Mouse (Mus musculus) lung, postnatal 0 days (tissue): ENCODE results near the gene Stk19. TPM values are rescaled to one million over a fixed set of nuclear protein-coding genes. Genes with fewer than 3 reads are reported as not detected.
"Not testable (repeated sequence)": the region's sequence is repeated elsewhere in the genome, so short reads cannot be mapped to it uniquely, and the experiment has no call there.

Experiments
- ATAC-seq: fragments of 200-750 bp; cut with Nextera tagmentation; 2 replicates; pipeline ENCODE4 v1.8.0; 2017; ENCODE audit warnings: moderate library complexity
- DNase-seq: peaks from one replicate; pipeline ENCODE4 v3.0.0-alpha.2; 2016; ENCODE audit warnings: low spot score
- H3K27ac ChIP-seq: fragments of 300-500 bp; sonication (generic); 2 replicates; pipeline ENCODE4 v1.5.1; 2014; ENCODE audit warnings: antibody characterized with exemption, mild to moderate bottlenecking, low read length, mixed read lengths
- H3K27me3 ChIP-seq: fragments of 300-500 bp; sonication (generic); replicated peaks from 2 replicates; pipeline ENCODE4 v1.6.1; 2014; ENCODE audit warnings: low read length, mixed read lengths; ENCODE audit not compliant: insufficient read depth
- H3K36me3 ChIP-seq: fragments of 300-500 bp; sonication (generic); 2 replicates; pipeline ENCODE4 v1.6.1; 2014; ENCODE audit warnings: low read length, mixed read lengths; ENCODE audit not compliant: insufficient read depth
- H3K4me1 ChIP-seq: fragments of 300-500 bp; sonication (generic); 2 replicates; pipeline ENCODE4 v1.6.1; 2014; ENCODE audit warnings: antibody characterized with exemption, low read depth, low read length, mixed read lengths; ENCODE audit not compliant: insufficient read depth
- H3K4me2 ChIP-seq: fragments of 300-500 bp; sonication (generic); replicated peaks from 2 replicates; pipeline ENCODE4 v1.6.1; 2014; ENCODE audit warnings: low read depth, mild to moderate bottlenecking, low read length, moderate library complexity, mixed read lengths
- H3K4me3 ChIP-seq: fragments of 300-500 bp; sonication (generic); 2 replicates; pipeline ENCODE4 v1.5.1; 2014; ENCODE audit warnings: low read depth, low read length
- H3K9ac ChIP-seq: fragments of 300-500 bp; sonication (generic); replicated peaks from 2 replicates; pipeline ENCODE4 v1.6.1; 2014; ENCODE audit warnings: low read depth, mild to moderate bottlenecking
- H3K9me3 ChIP-seq: fragments of 300-500 bp; sonication (generic); 2 replicates; pipeline ENCODE4 v1.6.1; 2016; ENCODE audit warnings: low read length, mixed read lengths
- CTCF ChIP-seq: IDR thresholded peaks from 2 replicates; pipeline ENCODE4 v1.5.1; 2016; ENCODE audit warnings: antibody characterized with exemption, mild to moderate bottlenecking
- EP300 ChIP-seq: IDR thresholded peaks from 2 replicates; pipeline ENCODE4 v1.6.1; 2016; ENCODE audit warnings: antibody characterized with exemption, mild to moderate bottlenecking, control low read depth
- WGBS: fragments of 180-500 bp; shearing (Covaris S2); extraction: QIAGEN DNeasy Blood & Tissue Kit; methylation state at CpG from one replicate; pipeline ENCODE4 v1.1.7; 2014; 5-methylcytosine and 5-hydroxymethylcytosine counted together
- polyA plus RNA-seq: library from polyadenylated mRNA; unstranded; fragments of >200 nt; fragmentation: Nextera tagmentation; extraction: Ambion mirVana; gene quantifications from 2 replicates; pipeline ENCODE4 v1.2.1, GENCODE M21; 2015

Gene Stk19
- polyA plus RNA-seq, 1 experiment from 2014 or later = 37.3 TPM

DNA sequence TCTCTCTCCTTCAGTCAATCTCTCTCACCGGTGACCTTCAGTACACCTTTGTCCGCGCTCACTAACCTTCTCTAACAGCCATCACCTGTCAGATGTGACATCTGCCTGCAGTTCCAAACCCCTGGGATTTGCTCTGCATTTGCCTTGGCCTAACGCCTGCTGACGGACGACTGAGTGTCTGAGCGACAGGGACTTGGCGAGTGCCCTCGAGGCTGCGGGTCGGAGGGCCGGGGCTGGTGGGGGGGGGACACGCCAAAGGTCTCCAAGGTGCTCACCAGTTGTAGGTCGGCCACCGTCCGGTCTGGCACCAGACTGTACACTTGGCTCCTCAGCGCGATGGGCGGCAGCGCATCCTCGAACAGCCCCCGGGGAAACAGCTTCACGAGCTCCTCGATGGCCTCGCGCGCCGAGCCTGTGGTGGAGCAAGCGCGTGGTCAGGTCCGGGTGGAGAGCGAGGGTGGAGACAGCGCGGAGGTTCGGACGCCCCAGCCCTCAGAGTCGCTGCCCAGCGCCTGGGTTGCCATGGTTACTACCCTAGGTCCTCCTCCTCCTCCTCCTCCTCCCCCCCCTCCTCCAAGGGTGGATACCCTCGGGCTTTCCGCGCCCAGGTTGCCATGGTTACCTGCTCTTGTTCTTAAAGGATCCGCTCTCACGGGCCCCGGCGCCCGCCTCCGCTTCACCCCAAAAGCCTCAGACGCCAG, 440 bp downstream of the Stk19 start:
- Histone ChIP-seq H3K4me2 (peak overlapping the region; percentile 91), H3K27me3 (no peaks in the 10 kb centered on the region), H3K9ac (peak overlapping the region; percentile 74), H3K4me1 (peaks cover 12% of the 10 kb centered on the region; the same call in 1 of the 2 replicates), H3K36me3 (peaks cover 6% of the 10 kb centered on the region), H3K9me3 (no peaks in the 10 kb centered on the region), H3K4me3 (peak overlapping the region; percentile 77), H3K27ac (peak overlapping the region; percentile 85)
- WGBS = 4% methylated on average over 45 of the region's 48 CpGs
- peak; percentile 76 for ATAC-seq
- DNase-seq = peak; percentile 87
- TF ChIP-seq EP300 = no peak
- TF ChIP-seq CTCF = no peak

DNA sequence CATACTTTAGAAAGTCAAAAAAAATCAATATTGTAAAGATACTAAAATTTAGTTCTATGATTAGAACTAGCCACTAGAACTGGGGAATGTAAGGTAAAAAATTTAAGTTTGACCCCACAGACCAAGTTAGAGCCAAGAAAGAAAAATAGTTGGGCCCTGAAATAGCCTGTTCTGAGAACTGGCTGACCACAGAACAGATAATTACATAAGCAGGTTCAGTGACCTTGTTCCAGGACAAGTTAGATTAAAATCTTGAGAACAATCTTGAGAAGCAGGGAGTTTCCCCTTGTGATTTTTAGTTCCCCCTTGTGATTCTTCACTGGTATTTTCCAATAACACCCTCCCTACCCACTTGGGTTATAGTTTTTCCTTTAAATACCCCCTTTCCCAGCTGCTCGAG, 6.0 kb downstream of the Stk19 start:
- H3K36me3 ChIP-seq = peaks cover 21% of the 10 kb centered on the region; the same call in 1 of the 2 replicates
- not testable (repeated sequence) for H3K4me3 ChIP-seq, H3K4me1 ChIP-seq, H3K9ac ChIP-seq, H3K27me3 ChIP-seq, H3K4me2 ChIP-seq, DNase-seq, ATAC-seq, H3K9me3 ChIP-seq, H3K27ac ChIP-seq
- 89% methylated on average over 1 of the region's 1 CpGs for WGBS

DNA sequence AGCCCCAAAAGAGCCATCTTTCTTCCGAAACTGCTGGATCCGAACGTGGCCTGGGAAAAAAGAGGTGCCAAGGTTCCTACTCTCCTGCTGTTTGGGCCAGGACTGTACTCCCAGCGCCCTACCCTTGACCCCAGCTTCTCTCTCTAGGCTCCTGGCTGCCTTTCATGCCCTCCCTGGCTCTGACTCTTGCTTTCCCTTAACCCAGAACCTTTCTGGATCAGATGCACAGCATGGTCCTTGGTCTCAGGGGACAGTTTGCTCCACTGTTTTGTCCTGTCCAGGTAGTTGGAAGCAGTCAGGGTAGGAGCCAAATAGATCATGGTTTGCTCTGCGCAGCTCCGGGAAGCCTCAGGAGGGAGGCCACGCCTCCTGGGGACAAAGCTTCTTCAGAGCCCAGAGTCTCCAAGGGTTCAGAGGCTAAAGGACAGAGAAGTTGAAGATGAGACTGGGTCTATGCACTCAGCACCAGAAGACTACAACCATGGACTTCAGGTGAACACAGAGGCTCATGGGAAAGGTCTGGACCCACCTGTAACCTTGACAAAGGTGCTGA, 21.9 kb downstream of the Stk19 start:
- Histone ChIP-seq H3K36me3 (no peaks in the 10 kb centered on the region), H3K4me1 (no peaks in the 10 kb centered on the region), H3K9me3 (no peaks in the 10 kb centered on the region), H3K27ac (no peak overlapping the region), H3K9ac (no peak overlapping the region), H3K4me2 (no peak overlapping the region), H3K4me3 (no peak overlapping the region), H3K27me3 (no peaks in the 10 kb centered on the region)
- DNase-seq = no peak
- WGBS = 70% methylated on average over 7 of the region's 7 CpGs
- no peak for TF ChIP-seq EP300
- TF ChIP-seq CTCF = no peak
- ATAC-seq = no peak

DNA sequence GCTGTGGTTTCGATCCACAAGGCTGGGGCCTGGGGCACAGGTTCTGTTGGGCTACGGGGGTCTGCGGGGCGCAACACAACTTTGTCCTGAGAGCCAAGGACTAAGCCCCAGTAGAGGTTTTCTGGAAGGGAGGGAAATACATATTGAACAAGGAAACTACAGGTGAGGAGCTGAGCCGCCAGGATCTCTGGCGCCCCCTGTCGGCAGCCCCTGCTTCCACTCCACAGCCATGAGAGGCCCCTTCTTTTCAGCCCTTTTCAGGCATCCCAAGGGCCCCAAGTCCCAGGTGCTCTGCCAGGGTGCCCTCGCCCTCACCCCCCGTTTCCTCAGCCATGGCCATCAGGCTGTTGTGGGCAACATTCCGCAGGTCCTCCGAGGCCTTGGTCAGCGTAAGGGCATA, 23.0 kb downstream of the Stk19 start:
- H3K9me3 ChIP-seq, H3K4me1 ChIP-seq, H3K4me3 ChIP-seq, ATAC-seq, H3K36me3 ChIP-seq, H3K27ac ChIP-seq, H3K27me3 ChIP-seq, H3K9ac ChIP-seq, H3K4me2 ChIP-seq: not testable (repeated sequence)
- peak; percentile 69 for TF ChIP-seq CTCF
- 54% methylated on average over 11 of the region's 12 CpGs for WGBS
- DNase-seq = peak; percentile 32

DNA sequence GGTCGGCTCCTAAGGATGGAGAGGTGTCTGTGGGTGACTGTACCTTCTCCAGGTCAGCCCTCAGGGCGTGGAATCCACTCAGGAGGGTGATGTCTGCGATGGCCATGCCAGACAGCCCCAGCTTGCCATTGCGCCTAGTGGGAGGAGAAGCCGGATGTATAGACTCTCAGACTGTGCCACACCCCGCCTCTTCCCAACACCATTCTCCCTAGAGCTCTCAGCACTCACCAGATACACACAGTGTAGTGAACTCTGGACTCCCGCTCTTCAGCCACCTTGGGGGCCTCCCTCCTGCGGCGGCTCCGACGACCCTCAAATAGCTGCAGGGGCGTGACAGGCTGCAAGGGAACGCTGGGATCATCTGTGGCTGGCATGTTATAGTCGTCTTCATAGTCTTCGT, 25.5 kb downstream of the Stk19 start:
- no peaks in the 10 kb centered on the region for H3K27me3 ChIP-seq
- no peaks in the 10 kb centered on the region for H3K9me3 ChIP-seq
- H3K27ac ChIP-seq = no peak overlapping the region
- no peaks in the 10 kb centered on the region for H3K36me3 ChIP-seq
- H3K4me2 ChIP-seq = no peak overlapping the region
- no peak for DNase-seq
- H3K4me1 ChIP-seq = no peaks in the 10 kb centered on the region
- TF ChIP-seq CTCF (no peak), EP300 (no peak)
- 64% methylated on average over 15 of the region's 15 CpGs for WGBS
- ATAC-seq = no peak
- no peak overlapping the region for H3K4me3 ChIP-seq
- H3K9ac ChIP-seq = no peak overlapping the region

DNA sequence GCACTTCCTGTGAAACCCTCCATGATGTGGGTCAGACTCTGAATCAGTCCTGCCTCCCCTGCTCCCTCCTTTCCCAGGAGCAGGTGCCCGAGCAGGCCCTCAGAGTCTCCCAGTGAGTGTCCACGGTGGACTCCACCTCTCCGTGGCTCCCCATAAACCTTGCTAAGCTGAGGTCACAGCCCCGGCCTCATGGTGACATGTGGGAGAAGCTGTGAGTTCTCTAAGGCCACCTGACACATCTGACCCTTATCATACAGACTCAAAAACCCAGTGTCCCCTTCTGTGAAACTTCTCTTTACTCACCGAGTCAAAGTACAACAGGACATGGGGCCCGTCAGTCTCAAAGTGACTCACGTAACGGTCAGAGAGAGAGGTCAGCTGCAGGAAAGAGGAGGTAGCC, 25.9 kb downstream of the Stk19 start:
- WGBS = 75% methylated on average over 7 of the region's 8 CpGs
- H3K36me3 ChIP-seq, ATAC-seq, H3K9ac ChIP-seq, H3K4me3 ChIP-seq, H3K27ac ChIP-seq, H3K9me3 ChIP-seq, DNase-seq, H3K4me1 ChIP-seq, H3K4me2 ChIP-seq, H3K27me3 ChIP-seq: not testable (repeated sequence)

DNA sequence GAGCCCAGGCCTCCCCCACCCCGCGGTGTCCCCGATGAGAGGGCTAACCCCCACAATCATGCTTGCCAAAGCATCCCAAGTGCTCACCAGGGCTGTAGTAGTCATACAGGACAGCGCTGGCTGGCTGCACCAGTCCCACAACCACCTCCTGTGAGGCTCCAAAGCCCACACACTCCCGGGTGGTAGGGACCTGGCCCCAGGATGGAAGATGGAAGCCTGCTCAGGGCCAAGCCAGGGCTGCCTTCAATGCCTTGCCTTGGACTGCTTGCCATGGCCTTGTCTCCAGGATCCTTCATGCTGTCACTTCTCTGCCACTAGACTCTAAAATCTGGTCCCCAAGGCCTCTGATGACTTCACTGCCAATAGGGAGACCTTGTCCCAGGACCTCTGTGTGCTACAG, 26.3 kb downstream of the Stk19 start:
- DNase-seq, H3K4me2 ChIP-seq, ATAC-seq, H3K27me3 ChIP-seq, H3K27ac ChIP-seq, H3K9me3 ChIP-seq, H3K9ac ChIP-seq, H3K4me3 ChIP-seq, H3K36me3 ChIP-seq, H3K4me1 ChIP-seq: not testable (repeated sequence)
- 77% methylated on average over 5 of the region's 5 CpGs for WGBS
